Mouse (Mus musculus): ENCODE data around the gene Nqo1. TPM values are rescaled to one million over a fixed set of nuclear protein-coding genes. Genes with fewer than 3 reads are reported as not detected.

Gene Nqo1
- 8.3 and 8.4 TPM in 2 replicates for polyA plus RNA-seq (2015; fragmentation: Nextera tagmentation; extraction: Ambion mirVana)

GRCm38 (mm10) chr8:107403038-107403781 is at the start of gene Nqo1:
Nqo1 (minus strand) TSS chr8:107403206.
- peak within 1 kb of the TSS; percentile 46 for H3K4me3 ChIP-seq (ENCODE audit: low read depth, low read length)

DNA sequence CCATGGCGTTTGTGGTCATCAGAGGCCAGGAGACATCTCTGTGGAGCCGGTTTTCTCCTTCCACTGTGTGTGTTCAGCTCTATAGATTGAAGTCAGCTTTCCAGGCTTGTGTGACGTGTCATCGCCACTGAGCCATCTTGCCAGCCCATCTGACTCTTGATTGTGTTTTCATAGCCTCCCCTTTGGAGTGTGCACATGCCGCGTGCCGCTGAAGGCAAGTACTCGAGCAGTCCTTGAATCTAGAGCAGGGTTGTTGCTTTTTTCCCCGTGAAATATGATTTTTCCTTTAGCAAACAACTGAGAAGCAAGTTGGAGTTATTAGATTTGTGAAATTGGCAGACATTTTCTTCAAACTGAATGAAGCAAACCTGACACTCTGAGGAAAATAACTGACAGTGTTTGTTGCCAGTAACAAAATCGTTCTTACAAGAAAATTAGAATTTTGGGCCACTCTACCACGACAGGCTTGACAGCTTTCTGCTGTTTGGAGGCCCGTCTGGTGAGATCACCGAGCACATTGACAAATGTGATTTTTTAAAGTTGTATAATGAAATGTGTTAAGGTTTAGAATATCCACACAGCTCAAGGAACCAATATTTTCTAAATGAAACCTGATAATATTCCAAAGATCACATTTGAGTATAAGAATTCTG is 48.5 kb upstream of the Nqo1 start:
- H3K27ac ChIP-seq (ENCODE audit: low read depth), result no peak overlapping the region
- H3K4me1 ChIP-seq (ENCODE audit: insufficient read depth), result peaks cover 26% of the 10 kb centered on the region
- H3K4me3 ChIP-seq (ENCODE audit: low read depth, low read length), result no peak overlapping the region
- peaks cover 11% of the 10 kb centered on the region for H3K36me3 ChIP-seq (replicated peaks; ENCODE audit: insufficient read depth, low read length)
- no peaks in the 10 kb centered on the region for H3K27me3 ChIP-seq (ENCODE audit: insufficient read depth, low read length)
- H3K9me3 ChIP-seq (ENCODE audit: low read length), result no peaks in the 10 kb centered on the region
- TF ChIP-seq CTCF (IDR thresholded peaks at IDR 0.05; ENCODE audit: low read depth), result no peak
- no peak for TF ChIP-seq EP300 (IDR thresholded peaks at IDR 0.05; ENCODE audit: low read depth)
- 85% methylated on average over 13 of the region's 13 CpGs for WGBS (ENCODE audit: insufficient replicate concordance)
- H3K4me2 ChIP-seq (ENCODE audit: low read depth, low read length), result no peak overlapping the region
- ATAC-seq, result no peak
- DNase-seq, result no peak
- H3K9ac ChIP-seq (replicated peaks), result no peak overlapping the region

More at GRCm38 (mm10) chr8:107403038-107403781, at the start of gene Nqo1:
- WGBS (ENCODE audit: insufficient replicate concordance), result 13% methylated on average over 22 of the region's 22 CpGs
- Histone ChIP-seq H3K9me3 (ENCODE audit: low read length) (no peaks in the 10 kb centered on the region), H3K4me2 (ENCODE audit: low read depth, low read length) (peak within 1 kb of the TSS; percentile 65), H3K4me1 (ENCODE audit: insufficient read depth) (peaks cover 18% of the 10 kb centered on the region), H3K27me3 (ENCODE audit: insufficient read depth, low read length) (no peaks in the 10 kb centered on the region), H3K27ac (ENCODE audit: low read depth) (peak within 1 kb of the TSS; percentile 91), H3K36me3 (replicated peaks; ENCODE audit: insufficient read depth, low read length) (no peaks in the 10 kb centered on the region), H3K9ac (replicated peaks) (peak within 1 kb of the TSS; percentile 56)
- DNase-seq, result peak; percentile 81
- TF ChIP-seq CTCF (IDR thresholded peaks at IDR 0.05; ENCODE audit: low read depth) (no peak), EP300 (IDR thresholded peaks at IDR 0.05; ENCODE audit: low read depth) (peak; percentile 9; the same call in 1 of the 2 replicates)
- ATAC-seq, result peak; percentile 94

GRCm38 (mm10) chr8:107449655-107450054 is 46.6 kb upstream of the Nqo1 start:
- DNase-seq, result no peak
- Histone ChIP-seq H3K4me2 (ENCODE audit: low read depth, low read length) (peak overlapping the region; percentile 51), H3K27me3 (ENCODE audit: insufficient read depth, low read length) (no peaks in the 10 kb centered on the region), H3K9me3 (ENCODE audit: low read length) (no peaks in the 10 kb centered on the region), H3K4me1 (ENCODE audit: insufficient read depth) (peaks cover 26% of the 10 kb centered on the region), H3K36me3 (replicated peaks; ENCODE audit: insufficient read depth, low read length) (peaks cover 9% of the 10 kb centered on the region), H3K9ac (replicated peaks) (no peak overlapping the region), H3K4me3 (ENCODE audit: low read depth, low read length) (no peak overlapping the region), H3K27ac (ENCODE audit: low read depth) (peak overlapping the region; percentile 59)
- ATAC-seq, result no peak
- TF ChIP-seq CTCF (IDR thresholded peaks at IDR 0.05; ENCODE audit: low read depth) (no peak), EP300 (IDR thresholded peaks at IDR 0.05; ENCODE audit: low read depth) (no peak)
- WGBS (ENCODE audit: insufficient replicate concordance), result 57% methylated on average over 6 of the region's 6 CpGs

DNA sequence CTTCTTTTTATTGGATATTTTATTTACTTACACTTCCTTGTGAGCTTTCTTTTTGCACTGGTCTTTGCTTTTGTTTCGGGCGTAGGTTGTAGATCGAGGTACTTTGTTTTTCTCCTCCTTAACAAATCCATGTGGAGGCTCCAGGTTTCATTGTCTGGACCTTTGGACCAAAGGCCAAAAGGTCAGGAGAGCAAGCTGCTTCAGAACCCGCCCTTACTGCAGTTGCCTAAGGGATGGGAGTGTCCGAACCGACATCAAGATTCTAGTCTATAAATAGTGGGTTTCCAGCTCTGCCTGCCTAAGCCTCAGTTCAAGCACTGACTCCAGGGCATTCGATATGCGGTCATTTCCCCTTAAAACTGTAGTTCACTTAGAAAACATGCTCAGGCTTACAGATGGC is 46.1 kb upstream of the Nqo1 start:
- Histone ChIP-seq H3K36me3 (replicated peaks; ENCODE audit: insufficient read depth, low read length) (peaks cover 9% of the 10 kb centered on the region), H3K4me1 (ENCODE audit: insufficient read depth) (peaks cover 26% of the 10 kb centered on the region), H3K4me3 (ENCODE audit: low read depth, low read length) (peak overlapping the region; percentile 13; the same call in 1 of the 2 replicates), H3K4me2 (ENCODE audit: low read depth, low read length) (peak overlapping the region; percentile 51), H3K27me3 (ENCODE audit: insufficient read depth, low read length) (no peaks in the 10 kb centered on the region), H3K9me3 (ENCODE audit: low read length) (no peaks in the 10 kb centered on the region), H3K9ac (replicated peaks) (no peak overlapping the region), H3K27ac (ENCODE audit: low read depth) (peak overlapping the region; percentile 59)
- ATAC-seq (peak; percentile 60), DNase-seq (peak; percentile 44)
- 51% methylated on average over 8 of the region's 8 CpGs for WGBS (ENCODE audit: insufficient replicate concordance)
- TF ChIP-seq EP300 (IDR thresholded peaks at IDR 0.05; ENCODE audit: low read depth) (no peak), CTCF (IDR thresholded peaks at IDR 0.05; ENCODE audit: low read depth) (no peak)

GRCm38 (mm10) chr8:107448382-107448889 is 45.4 kb upstream of the Nqo1 start:
- H3K4me3 ChIP-seq (ENCODE audit: low read depth, low read length), result peak overlapping the region; percentile 13; the same call in 1 of the 2 replicates
- peak overlapping the region; percentile 51 for H3K4me2 ChIP-seq (ENCODE audit: low read depth, low read length)
- DNase-seq, result no peak
- peak; percentile 72 for ATAC-seq
- H3K4me1 ChIP-seq (ENCODE audit: insufficient read depth), result peaks cover 22% of the 10 kb centered on the region
- no peaks in the 10 kb centered on the region for H3K9me3 ChIP-seq (ENCODE audit: low read length)
- no peak overlapping the region for H3K9ac ChIP-seq (replicated peaks)
- WGBS (ENCODE audit: insufficient replicate concordance), result 61% methylated on average over 4 of the region's 4 CpGs
- H3K36me3 ChIP-seq (replicated peaks; ENCODE audit: insufficient read depth, low read length), result 0 out of 2 replicates have a peak, but pooled peaks cover 6% of the 10 kb centered on the region
- no peaks in the 10 kb centered on the region for H3K27me3 ChIP-seq (ENCODE audit: insufficient read depth, low read length)
- TF ChIP-seq EP300 (IDR thresholded peaks at IDR 0.05; ENCODE audit: low read depth) (no peak), CTCF (IDR thresholded peaks at IDR 0.05; ENCODE audit: low read depth) (no peak)
- peak overlapping the region; percentile 59 for H3K27ac ChIP-seq (ENCODE audit: low read depth)

DNA sequence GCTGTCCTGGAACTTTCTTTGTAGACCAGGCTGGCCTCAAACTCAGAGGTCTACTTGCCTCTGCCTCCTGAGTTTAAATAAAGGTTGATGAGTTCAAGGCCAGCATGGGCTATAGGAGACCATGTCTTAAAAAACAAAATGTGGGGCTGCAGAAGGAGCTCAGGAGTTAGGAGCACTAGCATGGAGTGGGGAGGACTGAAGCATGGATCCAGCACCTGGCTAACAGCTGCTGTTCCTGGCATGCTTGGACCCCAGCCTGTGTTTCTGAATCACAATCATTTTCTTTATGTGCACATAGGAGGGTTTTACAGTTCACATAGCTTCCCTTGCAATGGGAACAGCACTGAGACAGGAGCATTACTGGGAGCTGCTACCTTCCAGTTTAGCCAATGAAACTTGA is 44.7 kb upstream of the Nqo1 start:
- no peak for DNase-seq
- TF ChIP-seq EP300 (IDR thresholded peaks at IDR 0.05; ENCODE audit: low read depth) (no peak), CTCF (IDR thresholded peaks at IDR 0.05; ENCODE audit: low read depth) (no peak)
- H3K27ac ChIP-seq (ENCODE audit: low read depth), result peak overlapping the region; percentile 59

More for the DNA sequence above, 44.7 kb upstream of the Nqo1 start:
- Histone ChIP-seq H3K4me1 (ENCODE audit: insufficient read depth) (peaks cover 27% of the 10 kb centered on the region), H3K9me3 (ENCODE audit: low read length) (no peaks in the 10 kb centered on the region), H3K4me3 (ENCODE audit: low read depth, low read length) (no peak overlapping the region), H3K4me2 (ENCODE audit: low read depth, low read length) (peak overlapping the region; percentile 51), H3K36me3 (replicated peaks; ENCODE audit: insufficient read depth, low read length) (0 out of 2 replicates have a peak, but pooled peaks cover 5% of the 10 kb centered on the region), H3K27me3 (ENCODE audit: insufficient read depth, low read length) (no peaks in the 10 kb centered on the region), H3K9ac (replicated peaks) (no peak overlapping the region)
- no peak for ATAC-seq

Data from liver, postnatal 0 days (tissue).